Mouse (Mus musculus): ENCODE measurements around the gene Togaram2.

DNA sequence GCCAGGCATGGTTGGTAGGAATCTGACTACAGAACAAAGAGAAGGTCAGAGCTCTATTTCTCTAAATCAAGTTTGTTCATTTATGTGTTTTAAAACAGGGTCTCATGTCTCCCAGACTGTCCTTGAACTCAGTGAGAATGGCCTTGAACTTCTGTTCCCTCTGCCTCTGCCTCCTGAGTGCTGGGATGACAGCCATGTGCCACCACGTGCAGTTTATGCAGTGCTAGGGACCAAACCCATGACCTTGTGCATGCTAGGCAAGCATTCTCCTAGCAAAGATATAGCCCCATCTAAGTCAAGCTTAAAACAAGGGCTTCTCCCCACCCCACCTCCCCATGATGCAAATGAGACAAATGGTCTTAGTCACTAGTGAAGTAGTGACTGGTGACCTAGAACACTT is 32.1 kb downstream of the Togaram2 start:
- no peak for TF ChIP-seq EP300 (IDR thresholded peaks at IDR 0.05; ENCODE audit: low read depth)
- no peak for TF ChIP-seq CTCF (IDR thresholded peaks at IDR 0.05; ENCODE audit: low read depth)

Measured in liver, embryonic 14.5 days (tissue).